Mouse (Mus musculus) gastrocnemius, postnatal 25 days (tissue): ENCODE results near the gene Fam227b. TPM values are rescaled to one million over a fixed set of nuclear protein-coding genes. Genes with fewer than 3 reads are reported as not detected.

Experiments used
- DNase-seq: peaks from one replicate; pipeline ENCODE4 v3.0.0; 2022
- total RNA-seq, 2 experiments: library from RNA; stranded (reverse); gene quantifications; 1 replicate in 1 of 2; 2 replicates in 1 of 2; pipeline ENCODE4 v1.2.3; 2021

The Fam227b gene
- total RNA-seq, 2 experiments from 2014 or later = not detected

- no peak for DNase-seq
These were observed 145.7 kb downstream of the Fam227b start for GRCm38 (mm10) chr2:126006088-126006487.

GRCm38 (mm10) chr2:126002291-126002690 lies 149.5 kb downstream of the Fam227b start:
- no peak for DNase-seq

- DNase-seq = peak; percentile 28
These were observed 175.9 kb downstream of the Fam227b start for GRCm38 (mm10) chr2:125975808-125976345.

GRCm38 (mm10) chr2:125975206-125975605 lies 176.6 kb downstream of the Fam227b start:
- no peak for DNase-seq

- DNase-seq = no peak
These were observed 178.6 kb downstream of the Fam227b start for GRCm38 (mm10) chr2:125973207-125973606.

GRCm38 (mm10) chr2:125968811-125969210 lies 183.0 kb downstream of the Fam227b start:
- DNase-seq = no peak

GRCm38 (mm10) chr2:125948195-125948594 lies 203.6 kb downstream of the Fam227b start:
- no peak for DNase-seq

GRCm38 (mm10) chr2:125943301-125943700 lies 208.5 kb downstream of the Fam227b start:
- DNase-seq = no peak

GRCm38 (mm10) chr2:125941111-125941785 lies 210.6 kb downstream of the Fam227b start:
- peak; percentile 36 for DNase-seq

GRCm38 (mm10) chr2:125938993-125939642 lies 212.7 kb downstream of the Fam227b start:
- no peak for DNase-seq

GRCm38 (mm10) chr2:125936396-125936795 lies 215.4 kb downstream of the Fam227b start:
- DNase-seq = no peak

GRCm38 (mm10) chr2:125933977-125934376 lies 217.8 kb downstream of the Fam227b start:
- no peak for DNase-seq

Other genes starting within 250 kb of the Fam227b start
- gene Fgf7, start 117.3 kb downstream of the Fam227b start, total RNA-seq = 1 to 10 TPM; 2.9 to 3.3 TPM
- 1 to 10 TPM; 3.8 to 4.8 TPM for gene Dtwd1, start 137 bp upstream of the Fam227b start, total RNA-seq
- gene Gm17555, start 63.1 kb upstream of the Fam227b start, total RNA-seq = not detected